Comparison of ENCODE assay signal across 18 mouse cellular contexts in genomic region chr16:43376782-43377181, GRCm38 (mm10).
DNase-seq lines count a peak whose midpoint lies in the region; ATAC-seq and TF ChIP-seq lines count a peak whose summit lies in the region.
"Had no signal": no experiment of that assay in that cellular context is flagged by ENCODE, and none has a peak within 500 bp of the region (broad histone marks: within the 10 kb centered on the region; RNA-seq: fewer than 3 reads in every experiment).

No protein-coding gene starts in this region.

- no peak overlapping the region for H3K4me3 ChIP-seq in intestine, embryonic 14.5 days (ENCODE audit: low read depth, low read length)
- no peak overlapping the region for H3K4me3 ChIP-seq in intestine, postnatal 0 days (ENCODE audit: low read depth, low read length)
- H3K4me3 ChIP-seq in kidney, embryonic 15.5 days (replicated peaks), result no peak overlapping the region
- H3K4me3 ChIP-seq: heart, adult 2 months; hindbrain, embryonic 13.5 days; midbrain, embryonic 13.5 days had no signal

- H3K4me1 ChIP-seq in intestine, embryonic 14.5 days (replicated peaks; ENCODE audit: control insufficient read depth, insufficient read depth, low read length), result no peaks in the 10 kb centered on the region
- no peaks in the 10 kb centered on the region for H3K4me1 ChIP-seq in intestine, postnatal 0 days (replicated peaks; ENCODE audit: control insufficient read depth, insufficient read depth, low read length)
- H3K4me1 ChIP-seq in kidney, embryonic 15.5 days, result no peaks in the 10 kb centered on the region
- H3K4me1 ChIP-seq: hindbrain, embryonic 13.5 days; midbrain, embryonic 13.5 days had no signal

- ATAC-seq in intestine, embryonic 14.5 days (replicated peaks; ENCODE audit: low FRiP score, low TSS enrichment, low read depth), result no peak
- ATAC-seq in intestine, postnatal 0 days, result no peak
- peak; percentile 35 for ATAC-seq in inflammation-experienced regulatory T-cells, adult 6 months
- no peak for ATAC-seq in kidney, embryonic 15.5 days (replicated peaks; ENCODE audit: low FRiP score)
- ATAC-seq: midbrain, embryonic 13.5 days had no signal

- no peak overlapping the region for H3K27ac ChIP-seq in intestine, embryonic 14.5 days (ENCODE audit: low read depth)
- no peak overlapping the region for H3K27ac ChIP-seq in intestine, postnatal 0 days (ENCODE audit: low read depth, low read length)
- H3K27ac ChIP-seq in kidney, embryonic 15.5 days, result no peak overlapping the region
- H3K27ac ChIP-seq: heart, adult 2 months; hindbrain, embryonic 13.5 days; macrophage; midbrain, embryonic 13.5 days had no signal

- no peaks in the 10 kb centered on the region for H3K27me3 ChIP-seq in intestine, embryonic 14.5 days (replicated peaks; ENCODE audit: control insufficient read depth, insufficient read depth, low read length)
- H3K27me3 ChIP-seq in intestine, postnatal 0 days (replicated peaks; ENCODE audit: control insufficient read depth, insufficient read depth, low read length), result no peaks in the 10 kb centered on the region
- H3K27me3 ChIP-seq in kidney, embryonic 15.5 days, result no peaks in the 10 kb centered on the region
- H3K27me3 ChIP-seq: hindbrain, embryonic 13.5 days; midbrain, embryonic 13.5 days had no signal

- TF ChIP-seq CTCF in intestine, postnatal 0 days (IDR thresholded peaks at IDR 0.05; ENCODE audit: low read depth), result no peak

- H3K9me3 ChIP-seq in intestine, embryonic 14.5 days (ENCODE audit: control insufficient read depth, low read length), result no peaks in the 10 kb centered on the region
- H3K9me3 ChIP-seq in intestine, postnatal 0 days (ENCODE audit: control insufficient read depth), result no peaks in the 10 kb centered on the region
- no peaks in the 10 kb centered on the region for H3K9me3 ChIP-seq in kidney, embryonic 15.5 days (replicated peaks)
- H3K9me3 ChIP-seq: hindbrain, embryonic 13.5 days; midbrain, embryonic 13.5 days had no signal

- DNase-seq in intestine, embryonic 14.5 days (ENCODE audit: low spot score), result peak; percentile 15
- DNase-seq in CD8-positive naive resting alpha-beta T cell, adult 2 months (ENCODE audit: low read depth in 2 of 2, low spot score in 2 of 2), result peak; percentile 7 to 20
- DNase-seq in thymus, postnatal 25 days, result peak; percentile 13
- DNase-seq in spleen, postnatal 4 days (ENCODE audit: low spot score in 2 of 2), result no peak
- DNase-seq: adrenal gland, postnatal 25 days; B cell, adult 2 months; cerebellum, postnatal 14 days; gastrocnemius, postnatal 25 days; heart, adult 2 months; kidney, adult 8-10 months; kidney, postnatal 14 days; layer of hippocampus, postnatal 36 days had no signal

- WGBS in intestine, embryonic 14.5 days, result 70% methylated on average over 6 of the region's 6 CpGs
- WGBS in intestine, postnatal 0 days, result 72% methylated on average over 6 of the region's 6 CpGs
- WGBS in kidney, embryonic 15.5 days, result 71% methylated on average over 6 of the region's 6 CpGs

- H3K36me3 ChIP-seq in intestine, embryonic 14.5 days (ENCODE audit: control insufficient read depth, insufficient read depth, low read length), result no peaks in the 10 kb centered on the region
- no peaks in the 10 kb centered on the region for H3K36me3 ChIP-seq in intestine, postnatal 0 days (ENCODE audit: control insufficient read depth, insufficient read depth)
- H3K36me3 ChIP-seq in kidney, embryonic 15.5 days, result no peaks in the 10 kb centered on the region
- H3K36me3 ChIP-seq: hindbrain, embryonic 13.5 days; midbrain, embryonic 13.5 days had no signal

- H3K9ac ChIP-seq in intestine, embryonic 14.5 days (ENCODE audit: low read length), result no peak overlapping the region
- no peak overlapping the region for H3K9ac ChIP-seq in intestine, postnatal 0 days (ENCODE audit: low read depth, low read length)
- no peak overlapping the region for H3K9ac ChIP-seq in kidney, embryonic 15.5 days
- H3K9ac ChIP-seq: hindbrain, embryonic 13.5 days; midbrain, embryonic 13.5 days had no signal

- H3K4me2 ChIP-seq in intestine, embryonic 14.5 days (ENCODE audit: low read length), result no peak overlapping the region
- H3K4me2 ChIP-seq in intestine, postnatal 0 days (replicated peaks; ENCODE audit: low read depth), result no peak overlapping the region
- no peak overlapping the region for H3K4me2 ChIP-seq in kidney, embryonic 15.5 days
- H3K4me2 ChIP-seq: hindbrain, embryonic 13.5 days; midbrain, embryonic 13.5 days had no signal

Comparison
In these comparisons a context has a peak if more than half of its experiments do, and no peak if none do; other contexts are left out.
1. DNase-seq: peak in intestine, embryonic 14.5 days (single experiment), CD8-positive naive resting alpha-beta T cell, adult 2 months (2 of 2) and thymus, postnatal 25 days (single experiment); none in spleen, postnatal 4 days (0 of 2).